Mouse (Mus musculus) frontal cortex, adult (tissue): ENCODE measurements around the gene Ptn.
A peak's percentile ranks its signal among the peaks of the same experiment; 100 is the strongest.

Source experiments
- ATAC-seq: cut with Nextera tagmentation; 2 replicates; pipeline ENCODE4 v1.9.2; 2017; ENCODE audit warnings: mild to moderate bottlenecking, moderate library complexity, mixed read lengths; ENCODE audit not compliant: low TSS enrichment

The Ptn gene

GRCm38 (mm10) chr6:36809747-36810285 lies at the start of gene Ptn:
Gene Ptn, minus strand, starts transcription at chr6:36810220.
- ATAC-seq, result peak; percentile 82

- no peak for ATAC-seq
Observed at GRCm38 (mm10) chr6:36858258-36859041, 48.4 kb upstream of the Ptn start.

GRCm38 (mm10) chr6:36857627-36858257 lies 47.7 kb upstream of the Ptn start:
- ATAC-seq, result 0 out of 2 replicates have a peak, but pooled peaks have one; percentile 42

- peak; percentile 93 for ATAC-seq
Observed at GRCm38 (mm10) chr6:36850422-36851129, 40.6 kb upstream of the Ptn start.

GRCm38 (mm10) chr6:36845288-36845687 lies 35.3 kb upstream of the Ptn start:
- 0 out of 2 replicates have a peak, but pooled peaks have one; percentile 5 for ATAC-seq

GRCm38 (mm10) chr6:36844258-36844657 lies 34.2 kb upstream of the Ptn start:
- ATAC-seq, result peak; percentile 10; the same call in 1 of the 2 replicates

GRCm38 (mm10) chr6:36843031-36843488 lies 33.0 kb upstream of the Ptn start:
- peak; percentile 77 for ATAC-seq

- no peak for ATAC-seq
Observed at GRCm38 (mm10) chr6:36842101-36842922, 32.3 kb upstream of the Ptn start.

- no peak for ATAC-seq
Observed at GRCm38 (mm10) chr6:36841701-36842100, 31.7 kb upstream of the Ptn start.

GRCm38 (mm10) chr6:36841174-36841573 lies 31.2 kb upstream of the Ptn start:
- ATAC-seq, result no peak

GRCm38 (mm10) chr6:36838747-36839146 lies 28.7 kb upstream of the Ptn start:
- no peak for ATAC-seq

GRCm38 (mm10) chr6:36835351-36835750 lies 25.3 kb upstream of the Ptn start:
- ATAC-seq, result no peak

GRCm38 (mm10) chr6:36834695-36835265 lies 24.8 kb upstream of the Ptn start:
- ATAC-seq, result no peak

GRCm38 (mm10) chr6:36832681-36833080 lies 22.7 kb upstream of the Ptn start:
- ATAC-seq, result no peak

GRCm38 (mm10) chr6:36832207-36832606 lies 22.2 kb upstream of the Ptn start:
- no peak for ATAC-seq

GRCm38 (mm10) chr6:36830371-36830925 lies 20.4 kb upstream of the Ptn start:
- no peak for ATAC-seq

GRCm38 (mm10) chr6:36819784-36820050 lies 9.7 kb upstream of the Ptn start:
- no peak for ATAC-seq

GRCm38 (mm10) chr6:36819019-36819783 lies 9.2 kb upstream of the Ptn start:
- peak; percentile 31; the same call in 1 of the 2 replicates for ATAC-seq

GRCm38 (mm10) chr6:36818281-36819018 lies 8.4 kb upstream of the Ptn start:
- ATAC-seq, result peak; percentile 20; the same call in 1 of the 2 replicates
